ENCODE assay signal across 15 mouse cellular contexts in the genomic region with DNA sequence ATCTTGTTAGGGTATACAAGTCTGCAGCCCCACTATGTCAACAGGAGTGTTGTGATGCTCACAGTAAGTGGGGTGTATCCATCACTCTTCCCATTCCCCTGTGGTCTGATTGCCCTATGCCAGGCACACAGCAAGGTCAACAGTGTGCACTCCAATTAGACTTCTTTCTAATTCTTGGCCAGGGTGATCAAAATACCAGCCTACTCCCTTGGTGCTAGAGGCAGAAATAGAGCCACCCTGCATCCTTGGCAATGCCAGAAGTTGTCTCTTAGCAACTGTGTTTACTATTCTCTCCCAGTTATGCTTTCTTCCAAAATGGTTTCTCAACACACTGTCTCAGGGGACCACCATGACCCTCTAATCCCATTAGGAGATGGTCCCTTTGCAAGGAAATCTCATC.
"Had no signal": no experiment of that assay in that cellular context is flagged by ENCODE, and none has a peak within 500 bp of the region (broad histone marks: within the 10 kb centered on the region; RNA-seq: fewer than 3 reads in every experiment).

No protein-coding gene starts in this region.

- H3K4me1 ChIP-seq: limb, embryonic 15.5 days; liver, embryonic 12.5 days; neural tube, embryonic 15.5 days had no signal

- H3K4me2 ChIP-seq: limb, embryonic 15.5 days; liver, embryonic 12.5 days; lung, embryonic 14.5 days; midbrain, embryonic 12.5 days; neural tube, embryonic 15.5 days had no signal

- H3K27ac ChIP-seq: kidney, postnatal 0 days; limb, embryonic 15.5 days; liver, embryonic 12.5 days; midbrain, embryonic 12.5 days; neural tube, embryonic 15.5 days had no signal

- DNase-seq: kidney, adult 11 months; kidney, adult 9 months; kidney, postnatal 36 days; lung, embryonic 14.5 days; lung, postnatal 10 days; lung, postnatal 4 days; right cerebral cortex, adult 18-20 months; right cerebral cortex, postnatal 25 days; thymus, postnatal 4 days had no signal

- H3K9me3 ChIP-seq: limb, embryonic 15.5 days; liver, embryonic 12.5 days; midbrain, embryonic 12.5 days; neural tube, embryonic 15.5 days had no signal

- H3K9ac ChIP-seq: limb, embryonic 15.5 days; liver, embryonic 12.5 days; lung, embryonic 14.5 days; midbrain, embryonic 12.5 days; neural tube, embryonic 15.5 days had no signal

- H3K36me3 ChIP-seq: limb, embryonic 15.5 days; liver, embryonic 12.5 days; midbrain, embryonic 12.5 days; neural tube, embryonic 15.5 days had no signal

- ATAC-seq: liver, embryonic 12.5 days had no signal

- H3K4me3 ChIP-seq: limb, embryonic 15.5 days; liver, embryonic 12.5 days; midbrain, embryonic 12.5 days; myocyte; neural tube, embryonic 15.5 days had no signal

- H3K27me3 ChIP-seq: limb, embryonic 15.5 days; liver, embryonic 12.5 days; midbrain, embryonic 12.5 days had no signal
